Mouse (Mus musculus) lung, adult 2 months (tissue): Measurements from ENCODE around the gene Dab2ip.

Experiments
- CTCF ChIP-seq: fragments of 200-500 bp; IDR thresholded peaks from 2 replicates; pipeline ENCODE4 v1.5.1; 2011; ENCODE audit warnings: mild to moderate bottlenecking, low read length, control low read depth; ENCODE audit not compliant: insufficient read depth
- POLR2A ChIP-seq: fragments of 200-500 bp; IDR thresholded peaks from 2 replicates; pipeline ENCODE4 v1.6.1; 2011; ENCODE audit warnings: low read depth, mild to moderate bottlenecking, control low read depth, low read length, borderline replicate concordance; ENCODE audit errors: extremely low read depth

DNA sequence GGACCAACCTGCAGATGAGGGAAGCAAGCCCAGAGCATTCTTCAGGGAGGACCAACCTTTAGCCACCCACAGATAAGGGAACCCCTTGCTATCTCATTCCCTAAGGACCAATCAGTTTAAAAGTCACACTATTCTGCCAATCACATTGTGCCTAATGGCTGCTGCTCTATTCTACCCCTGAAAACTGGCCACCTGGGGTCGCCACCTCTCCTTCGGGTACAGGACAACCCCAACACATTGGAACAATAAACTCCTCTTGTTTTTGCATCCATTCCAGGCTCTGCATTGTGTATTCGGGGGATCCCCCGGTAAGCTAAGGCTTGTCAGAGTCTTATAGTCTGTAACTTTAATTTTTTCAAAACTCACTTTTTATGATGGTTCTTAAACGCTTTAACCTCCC is 203.4 kb downstream of the Dab2ip start:
- TF ChIP-seq CTCF = 0 out of 2 replicates have a peak, but pooled peaks have one; percentile 2
- TF ChIP-seq POLR2A = no peak
